Mouse (Mus musculus) bone marrow, adult 2 months (tissue): ENCODE results near the gene S100a8.

Experiments used
- CTCF ChIP-seq: fragments of 200-500 bp; IDR thresholded peaks from 2 replicates; pipeline ENCODE4 v1.5.1; 2011; ENCODE audit warnings: low read length, control low read depth; ENCODE audit not compliant: control insufficient read depth, insufficient read depth
- POLR2A ChIP-seq: fragments of 200-500 bp; IDR thresholded peaks from 2 replicates; pipeline ENCODE4 v1.6.1; 2011; ENCODE audit warnings: low read depth, mild to moderate bottlenecking, control low read depth, low read length, borderline replicate concordance; ENCODE audit not compliant: control insufficient read depth

- TF ChIP-seq CTCF: no peak
- TF ChIP-seq POLR2A: no peak
Observed at GRCm38 (mm10) chr3:90638511-90639275, 30.1 kb upstream of the S100a8 start.
